Mouse (Mus musculus) cerebellum, adult 11 months (tissue): ENCODE data around the gene Olfr667.
"Not testable (repeated sequence)": the region's sequence is repeated elsewhere in the genome, so short reads cannot be mapped to it uniquely, and the experiment has no call there.

Source experiments
- DNase-seq: peaks from one replicate; pipeline ENCODE4 v3.0.0; 2022

Gene Olfr667

DNA sequence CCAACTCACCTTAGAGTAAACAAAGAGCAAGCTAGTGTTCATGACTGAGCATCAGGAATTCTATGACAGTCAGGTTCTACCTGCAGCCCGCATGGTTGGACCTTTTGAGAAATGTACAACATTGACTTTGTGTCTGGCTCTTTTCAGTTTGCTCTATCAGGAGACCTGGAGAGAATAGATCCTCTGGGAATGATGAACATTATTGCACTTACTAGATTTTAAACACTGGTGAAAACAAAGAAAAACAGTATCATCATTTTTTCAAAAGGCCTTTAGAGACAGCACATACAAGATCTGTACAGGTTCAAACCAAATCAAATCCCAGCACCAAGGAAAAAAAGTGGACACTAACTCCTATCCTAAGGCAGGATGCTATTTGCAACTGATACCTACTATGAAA is at the start of gene Olfr667:
Gene Olfr667 (minus strand): TSS at position 101 of the 400 bp plus-strand sequence.
- no peak for DNase-seq

DNA sequence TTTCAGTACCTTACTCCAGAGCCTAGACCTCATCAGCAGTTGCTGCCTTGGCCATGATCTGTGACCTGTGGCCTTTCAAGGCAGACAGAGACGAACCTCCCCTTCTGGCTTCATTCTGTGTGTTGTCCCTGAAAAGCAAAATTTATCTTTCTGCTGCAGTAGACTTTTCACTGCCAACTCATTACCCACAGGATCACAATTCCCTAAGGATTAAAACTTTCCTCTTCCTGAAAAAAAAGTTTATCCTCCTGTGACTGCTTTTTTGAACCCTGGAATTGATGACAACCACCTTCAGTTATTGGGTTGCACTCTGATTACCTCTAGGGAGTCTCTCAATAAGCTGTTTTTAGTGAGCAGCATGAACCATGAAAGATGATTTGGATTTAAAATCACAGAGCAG is 41.2 kb upstream of the Olfr667 start, which contains the start of gene Olfr670:
Gene Olfr670 (minus strand): TSS at position 101 of the 400 bp plus-strand sequence.
- DNase-seq, result no peak

DNA sequence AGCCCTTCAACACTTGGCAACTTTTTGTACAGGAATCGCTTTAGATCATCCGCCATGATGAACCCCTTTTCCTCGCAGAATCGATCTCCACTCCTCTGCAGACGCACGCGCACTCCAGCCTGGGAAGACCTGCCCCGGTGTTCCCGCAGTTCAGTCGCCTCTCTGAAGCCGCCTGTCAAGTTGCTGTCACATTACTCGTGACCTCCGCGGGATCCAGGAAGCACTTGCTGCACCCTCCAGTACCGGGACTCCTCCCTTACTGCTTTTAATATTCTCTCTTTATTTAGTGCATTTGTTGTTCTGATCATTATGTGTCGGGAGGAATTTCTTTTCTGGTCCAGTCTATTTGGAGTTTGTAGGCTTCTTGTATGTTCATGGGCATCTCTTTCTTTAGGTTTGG is 29.0 kb upstream of the Olfr667 start:
- not testable (repeated sequence) for DNase-seq

DNA sequence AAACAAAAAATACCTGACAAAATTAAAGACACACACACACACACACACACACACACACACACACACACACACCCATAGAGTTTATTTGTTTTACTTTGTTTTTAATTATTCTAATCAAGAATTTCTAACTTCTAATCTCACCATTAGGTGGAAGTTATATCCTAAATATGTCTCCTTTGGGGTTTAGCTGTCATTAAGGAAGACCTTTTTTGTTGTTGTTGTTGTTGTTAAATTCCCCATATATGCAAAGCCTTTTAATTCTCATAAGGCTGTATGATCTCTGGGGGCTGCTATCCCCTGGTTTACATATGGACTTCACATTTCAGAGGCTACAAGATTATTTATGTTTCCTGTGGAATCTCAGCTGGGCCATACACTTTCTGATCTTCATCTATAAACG is 12.7 kb upstream of the Olfr667 start, which contains the start of gene Olfr669:
Gene Olfr669 (plus strand): TSS at position 301 of the 400 bp plus-strand sequence.
- no peak for DNase-seq

DNA sequence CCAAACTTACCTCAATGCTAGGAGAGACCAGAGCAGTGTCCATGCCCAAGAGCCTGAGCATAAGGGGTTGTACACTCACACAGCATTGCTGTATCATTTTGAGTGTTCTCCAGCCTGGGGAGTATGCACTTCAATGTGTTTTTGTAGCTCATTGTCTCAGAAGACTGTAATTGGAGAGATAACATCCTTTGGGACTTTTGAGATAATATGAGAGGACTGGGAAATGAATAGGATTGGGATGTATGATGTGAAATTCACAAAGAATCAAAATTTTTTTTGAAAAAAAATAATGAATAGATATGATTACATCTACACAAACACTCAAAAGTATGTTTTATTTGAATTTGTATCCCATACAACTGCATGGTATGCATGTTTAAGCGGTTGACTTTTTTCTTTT is 6.7 kb upstream of the Olfr667 start, which contains the start of gene Olfr668:
Gene Olfr668 (minus strand): TSS at position 101 of the 400 bp plus-strand sequence.
- no peak for DNase-seq

DNA sequence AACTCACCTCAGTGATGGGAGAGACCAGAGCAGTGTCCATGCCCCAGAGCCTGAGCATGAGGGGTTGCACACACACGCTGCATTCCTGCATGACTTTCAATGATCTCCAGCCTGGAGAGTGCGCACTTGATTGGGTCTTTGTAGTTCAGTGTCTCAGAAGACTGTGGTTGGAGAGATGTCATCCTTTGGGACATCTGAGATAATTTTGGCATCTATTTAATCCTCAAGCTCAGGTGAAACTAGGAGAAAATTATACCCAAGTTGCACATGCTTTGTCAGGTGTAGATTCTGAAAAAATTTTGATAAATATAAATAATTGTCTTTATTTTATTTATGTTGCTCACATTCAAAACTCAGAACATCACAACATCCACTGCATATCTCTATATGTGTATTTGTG is 25.4 kb downstream of the Olfr667 start, which contains the start of gene Olfr666:
Gene Olfr666 (minus strand): TSS at position 101 of the 400 bp plus-strand sequence.
- DNase-seq, result no peak

DNA sequence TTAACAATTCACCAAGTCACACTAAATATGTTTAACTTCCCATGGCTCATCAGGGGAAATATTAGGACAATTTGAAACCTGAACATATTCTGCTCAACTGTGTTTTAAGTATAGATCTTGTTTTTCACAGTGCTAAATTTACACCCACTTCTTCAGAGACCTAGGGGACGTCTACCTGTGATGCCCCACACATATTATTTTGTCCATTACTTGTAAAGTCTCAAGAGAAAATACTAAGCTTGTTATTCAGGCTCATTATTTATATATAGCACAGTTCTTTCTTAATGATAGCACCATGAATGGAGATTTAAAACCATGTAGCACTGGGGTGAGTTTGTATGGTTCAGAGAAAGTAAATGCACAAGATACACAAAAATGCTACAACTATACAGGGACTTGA is 43.6 kb downstream of the Olfr667 start, which contains the start of gene Olfr665:
Gene Olfr665 (plus strand): TSS at position 301 of the 400 bp plus-strand sequence.
- DNase-seq, result no peak
